Mouse (Mus musculus) embryonic facial prominence, embryonic 11.5 days (tissue): ENCODE measurements around the gene Lcp1. TPM values are rescaled to one million over a fixed set of nuclear protein-coding genes. Genes with fewer than 3 reads are reported as not detected.

Experiments
- ATAC-seq: fragments of 200-750 bp; cut with Nextera tagmentation; replicated peaks from 2 replicates; pipeline ENCODE4 v1.8.0; 2017; ENCODE audit warnings: low read depth; ENCODE audit not compliant: insufficient number of reproducible peaks, low FRiP score, low TSS enrichment
- DNase-seq: peaks from one replicate; pipeline ENCODE4 v3.0.0-alpha.2; 2015; ENCODE audit warnings: low spot score
- H3K27ac ChIP-seq: fragments of 300-500 bp; sonication (generic); replicated peaks from 2 replicates; pipeline ENCODE4 v1.5.1; 2014; ENCODE audit warnings: mild to moderate bottlenecking, low read depth, low read length, control low read depth
- H3K27me3 ChIP-seq: fragments of 300-500 bp; sonication (generic); 2 replicates; pipeline ENCODE4 v1.6.1; 2014; ENCODE audit warnings: mild to moderate bottlenecking, low read length, moderate library complexity, mixed read lengths; ENCODE audit not compliant: control insufficient read depth, insufficient read depth
- H3K36me3 ChIP-seq: fragments of 300-500 bp; sonication (generic); replicated peaks from 2 replicates; pipeline ENCODE4 v1.6.1; 2014; ENCODE audit warnings: low read depth, mild to moderate bottlenecking, low read length, moderate library complexity, mixed read lengths; ENCODE audit not compliant: control insufficient read depth, insufficient read depth
- H3K4me1 ChIP-seq: fragments of 300-500 bp; sonication (generic); 2 replicates; pipeline ENCODE4 v1.6.1; 2014; ENCODE audit warnings: low read length, mixed read lengths; ENCODE audit not compliant: control insufficient read depth, insufficient read depth
- H3K4me2 ChIP-seq: fragments of 300-500 bp; sonication (generic); 2 replicates; pipeline ENCODE4 v1.6.1; 2014; ENCODE audit warnings: low read depth, mild to moderate bottlenecking, control low read depth, low read length, moderate library complexity
- H3K4me3 ChIP-seq: fragments of 300-500 bp; sonication (generic); 2 replicates; pipeline ENCODE4 v1.5.1; 2014; ENCODE audit warnings: low read depth, low read length, control low read depth
- H3K9ac ChIP-seq: fragments of 300-500 bp; sonication (generic); replicated peaks from 2 replicates; pipeline ENCODE4 v1.6.1; 2014; ENCODE audit warnings: mild to moderate bottlenecking, control low read depth, low read length
- H3K9me3 ChIP-seq: fragments of 300-500 bp; sonication (generic); replicated peaks from 2 replicates; pipeline ENCODE4 v1.6.1; 2016; ENCODE audit warnings: mild to moderate bottlenecking, low read length, inconsistent platforms, mixed read lengths; ENCODE audit not compliant: control insufficient read depth
- WGBS: fragments of 180-500 bp; shearing (Covaris S2); extraction: QIAGEN DNeasy Blood & Tissue Kit; methylation state at CpG from one replicate; pipeline ENCODE4 v1.1.7; 2014; 5-methylcytosine and 5-hydroxymethylcytosine counted together
- polyA plus RNA-seq: library from polyadenylated mRNA; unstranded; fragments of >200 nt; fragmentation: Nextera tagmentation; extraction: Ambion mirVana; gene quantifications from 2 replicates; pipeline ENCODE4 v1.2.1, GENCODE M21; 2014

Lcp1 gene
- polyA plus RNA-seq, 1 experiment from 2014 or later: 27.5 TPM

- no peak for DNase-seq
- Histone ChIP-seq H3K9ac (no peak overlapping the region), H3K27me3 (no peaks in the 10 kb centered on the region), H3K27ac (no peak overlapping the region), H3K4me1 (no peaks in the 10 kb centered on the region), H3K4me3 (no peak overlapping the region), H3K9me3 (no peaks in the 10 kb centered on the region), H3K36me3 (no peaks in the 10 kb centered on the region), H3K4me2 (no peak overlapping the region)
- ATAC-seq: no peak
- WGBS: 94% methylated on average over 5 of the region's 5 CpGs
Measured at GRCm38 (mm10) chr14:75195530-75195929, 64.6 kb downstream of the Lcp1 start.

- Histone ChIP-seq H3K9ac (no peak overlapping the region), H3K36me3 (no peaks in the 10 kb centered on the region), H3K27ac (no peak overlapping the region), H3K4me2 (no peak overlapping the region), H3K27me3 (no peaks in the 10 kb centered on the region), H3K4me1 (no peaks in the 10 kb centered on the region), H3K4me3 (no peak overlapping the region), H3K9me3 (no peaks in the 10 kb centered on the region)
- 40% methylated on average over 5 of the region's 5 CpGs for WGBS
- DNase-seq (peak; percentile 89), ATAC-seq (no peak)
Measured at GRCm38 (mm10) chr14:75197027-75197426, 66.1 kb downstream of the Lcp1 start.

- Histone ChIP-seq H3K4me1 (no peaks in the 10 kb centered on the region), H3K9ac (no peak overlapping the region), H3K9me3 (no peaks in the 10 kb centered on the region), H3K4me3 (no peak overlapping the region), H3K4me2 (no peak overlapping the region), H3K36me3 (no peaks in the 10 kb centered on the region), H3K27me3 (no peaks in the 10 kb centered on the region), H3K27ac (no peak overlapping the region)
- no peak for DNase-seq
- WGBS: 73% methylated on average over 7 of the region's 7 CpGs
- no peak for ATAC-seq
Measured at GRCm38 (mm10) chr14:75197660-75198059, 66.8 kb downstream of the Lcp1 start.

GRCm38 (mm10) chr14:75205363-75206051 is 74.6 kb downstream of the Lcp1 start:
- Histone ChIP-seq H3K4me2 (no peak overlapping the region), H3K4me1 (no peaks in the 10 kb centered on the region), H3K27ac (no peak overlapping the region), H3K4me3 (no peak overlapping the region), H3K36me3 (no peaks in the 10 kb centered on the region), H3K9ac (no peak overlapping the region), H3K9me3 (no peaks in the 10 kb centered on the region), H3K27me3 (no peaks in the 10 kb centered on the region)
- 87% methylated on average over 6 of the region's 6 CpGs for WGBS
- ATAC-seq (no peak), DNase-seq (no peak)

- no peaks in the 10 kb centered on the region for H3K4me1 ChIP-seq
- no peak for ATAC-seq
- no peak overlapping the region for H3K27ac ChIP-seq
- H3K9me3 ChIP-seq: no peaks in the 10 kb centered on the region
- no peaks in the 10 kb centered on the region for H3K27me3 ChIP-seq
- no peaks in the 10 kb centered on the region for H3K36me3 ChIP-seq
- no peak overlapping the region for H3K4me3 ChIP-seq
- H3K4me2 ChIP-seq: no peak overlapping the region
- DNase-seq: no peak
- WGBS: 91% methylated on average over 4 of the region's 4 CpGs
- no peak overlapping the region for H3K9ac ChIP-seq
Measured at GRCm38 (mm10) chr14:75206307-75206706, 75.4 kb downstream of the Lcp1 start.

- ATAC-seq: peak; percentile 29; the same call in 1 of the 2 replicates
- Histone ChIP-seq H3K36me3 (no peaks in the 10 kb centered on the region), H3K27me3 (no peaks in the 10 kb centered on the region), H3K9me3 (no peaks in the 10 kb centered on the region), H3K9ac (no peak overlapping the region), H3K4me2 (no peak overlapping the region), H3K4me3 (no peak overlapping the region), H3K4me1 (no peaks in the 10 kb centered on the region), H3K27ac (no peak overlapping the region)
- DNase-seq: peak; percentile 40
- 61% methylated on average over 6 of the region's 6 CpGs for WGBS
Measured at GRCm38 (mm10) chr14:75208572-75209151, 77.8 kb downstream of the Lcp1 start.

- H3K9ac ChIP-seq: no peak overlapping the region
- H3K36me3 ChIP-seq: no peaks in the 10 kb centered on the region
- no peaks in the 10 kb centered on the region for H3K27me3 ChIP-seq
- no peaks in the 10 kb centered on the region for H3K9me3 ChIP-seq
- H3K4me3 ChIP-seq: no peak overlapping the region
- H3K4me2 ChIP-seq: no peak overlapping the region
- no peaks in the 10 kb centered on the region for H3K4me1 ChIP-seq
- ATAC-seq (no peak), DNase-seq (no peak)
- WGBS: 89% methylated on average over 11 of the region's 11 CpGs
- no peak overlapping the region for H3K27ac ChIP-seq
Measured at GRCm38 (mm10) chr14:75213752-75214151, 82.9 kb downstream of the Lcp1 start.

- H3K4me2 ChIP-seq: no peak overlapping the region
- no peak overlapping the region for H3K27ac ChIP-seq
- no peaks in the 10 kb centered on the region for H3K4me1 ChIP-seq
- ATAC-seq (no peak), DNase-seq (no peak)
- H3K9ac ChIP-seq: no peak overlapping the region
- no peaks in the 10 kb centered on the region for H3K36me3 ChIP-seq
- no peak overlapping the region for H3K4me3 ChIP-seq
- WGBS: 89% methylated on average over 2 of the region's 2 CpGs
- H3K27me3 ChIP-seq: no peaks in the 10 kb centered on the region
- no peaks in the 10 kb centered on the region for H3K9me3 ChIP-seq
Measured at GRCm38 (mm10) chr14:75218843-75219242, 87.9 kb downstream of the Lcp1 start.
